Mouse (Mus musculus): ENCODE results near the gene Fbxw4. TPM values are rescaled to one million over a fixed set of nuclear protein-coding genes. Genes with fewer than 3 reads are reported as not detected.
"Not testable (repeated sequence)": the region's sequence is repeated elsewhere in the genome, so short reads cannot be mapped to it uniquely, and the experiment has no call there.

Gene Fbxw4
- polyA plus RNA-seq, 1 experiment from 2014 or later = 3.3 TPM

DNA sequence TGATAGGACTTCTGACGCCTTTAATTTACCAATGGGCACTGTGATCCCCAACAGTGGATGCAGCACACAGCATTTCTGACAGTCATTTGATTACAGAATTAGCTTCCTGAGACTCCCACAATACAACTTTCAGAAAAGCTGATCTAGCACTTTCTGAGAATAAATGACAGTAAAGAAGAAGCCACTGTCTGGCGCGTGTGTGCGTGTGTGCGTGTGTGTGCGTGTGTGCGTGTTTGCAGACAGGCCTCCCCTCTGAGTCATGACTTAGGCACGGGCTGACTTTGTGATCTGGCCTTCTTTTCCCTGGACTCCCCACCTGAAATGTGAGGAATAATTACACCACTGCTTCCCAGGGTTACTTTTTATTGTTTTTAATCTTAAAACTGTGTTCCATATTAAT, 8.6 kb downstream of the Fbxw4 start:
- Histone ChIP-seq H3K4me1 (ENCODE audit: control insufficient read depth, insufficient read depth, low read length) (peaks cover 27% of the 10 kb centered on the region), H3K27me3 (ENCODE audit: control insufficient read depth, insufficient read depth, low read length) (no peaks in the 10 kb centered on the region), H3K9me3 (ENCODE audit: control insufficient read depth, low read length) (no peaks in the 10 kb centered on the region), H3K9ac (ENCODE audit: low read length) (no peak overlapping the region), H3K4me2 (ENCODE audit: low read depth, severe bottlenecking) (no peak overlapping the region), H3K36me3 (ENCODE audit: control insufficient read depth, insufficient read depth, low read length) (no peaks in the 10 kb centered on the region), H3K27ac (replicated peaks; ENCODE audit: low read depth, low read length) (0 out of 2 replicates have a peak overlapping the region, but pooled peaks have one; percentile 21), H3K4me3 (ENCODE audit: low read depth, low read length) (no peak overlapping the region)
- WGBS = 88% methylated on average over 8 of the region's 8 CpGs
- ATAC-seq (ENCODE audit: insufficient number of reproducible peaks, low FRiP score, low TSS enrichment, low read depth) (no peak), DNase-seq (ENCODE audit: low spot score) (no peak)

DNA sequence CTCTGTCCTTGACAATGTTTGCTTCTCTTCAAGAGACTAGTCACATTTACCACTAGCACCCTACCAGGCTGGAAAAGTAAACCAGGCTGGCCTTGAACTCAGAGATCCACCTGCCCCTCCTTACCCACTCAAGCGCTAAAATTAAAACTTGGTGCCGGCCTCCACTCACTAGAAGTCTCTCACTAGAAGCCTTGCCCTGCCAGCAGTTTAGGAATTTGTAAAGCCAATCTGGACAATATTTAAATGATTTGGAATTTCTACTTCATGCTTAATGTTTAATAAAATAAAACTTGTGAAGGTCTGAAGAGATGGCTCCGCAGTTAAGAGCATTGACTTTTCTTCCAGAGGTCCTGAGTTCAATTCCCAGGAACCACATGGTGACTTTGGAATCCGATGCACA, 10.3 kb downstream of the Fbxw4 start:
- ATAC-seq (ENCODE audit: insufficient number of reproducible peaks, low FRiP score, low TSS enrichment, low read depth) = no peak
- Histone ChIP-seq H3K27me3 (ENCODE audit: control insufficient read depth, insufficient read depth, low read length) (no peaks in the 10 kb centered on the region), H3K9me3 (ENCODE audit: control insufficient read depth, low read length) (no peaks in the 10 kb centered on the region), H3K27ac (replicated peaks; ENCODE audit: low read depth, low read length) (no peak overlapping the region), H3K9ac (ENCODE audit: low read length) (no peak overlapping the region), H3K4me2 (ENCODE audit: low read depth, severe bottlenecking) (no peak overlapping the region), H3K36me3 (ENCODE audit: control insufficient read depth, insufficient read depth, low read length) (no peaks in the 10 kb centered on the region), H3K4me3 (ENCODE audit: low read depth, low read length) (no peak overlapping the region), H3K4me1 (ENCODE audit: control insufficient read depth, insufficient read depth, low read length) (peaks cover 18% of the 10 kb centered on the region)
- no peak for DNase-seq (ENCODE audit: low spot score)
- WGBS = 86% methylated on average over 4 of the region's 4 CpGs

DNA sequence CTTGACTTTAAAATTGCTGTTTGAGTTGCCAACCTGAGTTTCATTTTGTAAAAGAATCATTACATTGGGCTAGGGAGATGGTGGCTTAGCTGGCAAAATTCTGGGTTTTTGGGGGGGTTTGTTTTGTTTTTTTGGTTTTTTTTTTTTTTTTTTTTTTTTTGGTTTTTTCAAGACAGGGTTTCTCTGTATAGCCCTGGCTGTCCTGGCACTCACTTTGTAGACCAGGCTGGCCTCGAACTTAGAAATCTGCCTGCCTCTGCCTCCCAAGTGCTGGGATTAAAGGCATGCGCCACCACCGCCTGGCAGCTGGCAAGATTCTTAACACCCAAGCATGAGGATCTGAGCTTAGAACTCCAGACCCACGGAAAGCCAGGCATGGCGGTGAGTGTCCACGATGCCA, 11.6 kb downstream of the Fbxw4 start:
- peak; percentile 85 for ATAC-seq (ENCODE audit: insufficient number of reproducible peaks, low FRiP score, low TSS enrichment, low read depth)

DNA sequence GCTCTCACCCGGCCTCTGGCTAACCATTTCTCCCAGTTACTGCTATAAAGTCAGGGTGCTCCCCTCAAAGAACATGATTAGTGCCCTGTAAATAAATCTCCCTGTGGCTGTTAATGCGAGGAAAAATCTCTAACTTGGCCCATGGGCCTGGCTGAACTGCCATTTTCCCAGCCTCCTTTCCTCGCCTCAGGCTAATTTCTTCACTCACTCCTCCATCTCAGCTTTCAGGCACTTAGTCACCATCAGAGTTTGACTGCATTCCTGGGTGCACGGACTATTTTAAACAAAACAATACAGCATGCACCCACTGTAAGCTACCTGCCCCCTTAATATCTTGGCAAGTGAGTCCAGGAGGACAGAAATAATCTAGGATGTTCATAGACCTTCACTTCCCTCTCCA, 13.2 kb downstream of the Fbxw4 start:
- WGBS = 18% methylated on average over 4 of the region's 4 CpGs
- Histone ChIP-seq H3K27ac (replicated peaks; ENCODE audit: low read depth, low read length) (no peak overlapping the region), H3K36me3 (ENCODE audit: control insufficient read depth, insufficient read depth, low read length) (no peaks in the 10 kb centered on the region), H3K4me1 (ENCODE audit: control insufficient read depth, insufficient read depth, low read length) (peaks cover 10% of the 10 kb centered on the region), H3K4me2 (ENCODE audit: low read depth, severe bottlenecking) (no peak overlapping the region), H3K4me3 (ENCODE audit: low read depth, low read length) (no peak overlapping the region), H3K27me3 (ENCODE audit: control insufficient read depth, insufficient read depth, low read length) (no peaks in the 10 kb centered on the region), H3K9ac (ENCODE audit: low read length) (no peak overlapping the region), H3K9me3 (ENCODE audit: control insufficient read depth, low read length) (no peaks in the 10 kb centered on the region)
- no peak for ATAC-seq (ENCODE audit: insufficient number of reproducible peaks, low FRiP score, low TSS enrichment, low read depth)
- no peak for DNase-seq (ENCODE audit: low spot score)

More for the DNA sequence above, 11.6 kb downstream of the Fbxw4 start:
- peaks cover 18% of the 10 kb centered on the region for H3K4me1 ChIP-seq (ENCODE audit: control insufficient read depth, insufficient read depth, low read length)
- WGBS = 92% methylated on average over 6 of the region's 6 CpGs
- DNase-seq (ENCODE audit: low spot score); H3K4me2 ChIP-seq (ENCODE audit: low read depth, severe bottlenecking); H3K9me3 ChIP-seq (ENCODE audit: control insufficient read depth, low read length); H3K36me3 ChIP-seq (ENCODE audit: control insufficient read depth, insufficient read depth, low read length); H3K27me3 ChIP-seq (ENCODE audit: control insufficient read depth, insufficient read depth, low read length); H3K4me3 ChIP-seq (ENCODE audit: low read depth, low read length); H3K27ac ChIP-seq (replicated peaks; ENCODE audit: low read depth, low read length); H3K9ac ChIP-seq (ENCODE audit: low read length): not testable (repeated sequence)

DNA sequence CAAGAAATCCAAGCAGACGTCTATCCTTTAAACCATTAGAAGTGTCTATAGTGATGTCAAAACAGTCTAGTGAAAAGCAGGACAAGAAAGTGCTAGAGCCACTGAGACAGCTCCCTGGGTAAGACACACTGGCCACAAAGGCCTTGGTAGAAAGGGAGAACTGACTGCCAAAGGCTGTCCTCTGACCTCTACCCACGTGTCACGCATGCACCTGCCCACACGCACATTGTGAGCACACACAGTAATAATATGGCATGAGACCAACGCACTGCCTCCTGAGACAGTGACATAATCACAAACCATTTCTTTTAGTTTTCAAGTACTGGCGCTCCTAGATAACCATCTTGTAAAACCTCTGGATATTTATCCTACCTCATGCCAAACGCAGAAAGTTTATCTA, 19.4 kb downstream of the Fbxw4 start:
- ATAC-seq (ENCODE audit: insufficient number of reproducible peaks, low FRiP score, low TSS enrichment, low read depth) = no peak
- H3K4me3 ChIP-seq (ENCODE audit: low read depth, low read length) = no peak overlapping the region
- WGBS = 92% methylated on average over 7 of the region's 7 CpGs
- no peaks in the 10 kb centered on the region for H3K27me3 ChIP-seq (ENCODE audit: control insufficient read depth, insufficient read depth, low read length)
- no peak for DNase-seq (ENCODE audit: low spot score)
- no peaks in the 10 kb centered on the region for H3K36me3 ChIP-seq (ENCODE audit: control insufficient read depth, insufficient read depth, low read length)
- H3K27ac ChIP-seq (replicated peaks; ENCODE audit: low read depth, low read length) = no peak overlapping the region
- no peak overlapping the region for H3K9ac ChIP-seq (ENCODE audit: low read length)
- H3K4me2 ChIP-seq (ENCODE audit: low read depth, severe bottlenecking) = no peak overlapping the region
- no peaks in the 10 kb centered on the region for H3K4me1 ChIP-seq (ENCODE audit: control insufficient read depth, insufficient read depth, low read length)
- no peaks in the 10 kb centered on the region for H3K9me3 ChIP-seq (ENCODE audit: control insufficient read depth, low read length)

DNA sequence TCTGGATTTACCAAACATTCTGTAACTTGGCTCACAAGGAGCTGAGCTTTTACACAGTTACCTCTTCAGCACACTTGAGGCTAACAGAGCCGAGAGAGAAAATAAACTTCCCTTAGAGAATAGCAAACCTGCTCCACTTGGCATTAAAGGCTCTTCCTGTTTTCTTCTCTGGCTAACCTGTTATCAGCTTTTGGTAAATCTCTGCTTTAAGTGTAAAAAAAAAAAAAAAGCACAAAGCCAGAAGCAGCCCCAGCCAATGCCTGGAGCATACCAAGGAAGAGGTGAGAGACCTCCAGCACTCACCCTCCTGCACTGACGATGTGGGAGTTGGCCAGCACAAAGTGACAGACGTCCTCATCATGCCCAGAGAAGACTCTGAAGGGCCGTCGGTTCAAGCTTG, 24.2 kb downstream of the Fbxw4 start:
- no peak for ATAC-seq (ENCODE audit: insufficient number of reproducible peaks, low FRiP score, low TSS enrichment, low read depth)
- Histone ChIP-seq H3K4me2 (ENCODE audit: low read depth, severe bottlenecking) (no peak overlapping the region), H3K9ac (ENCODE audit: low read length) (no peak overlapping the region), H3K27me3 (ENCODE audit: control insufficient read depth, insufficient read depth, low read length) (no peaks in the 10 kb centered on the region), H3K27ac (replicated peaks; ENCODE audit: low read depth, low read length) (no peak overlapping the region), H3K4me3 (ENCODE audit: low read depth, low read length) (no peak overlapping the region), H3K9me3 (ENCODE audit: control insufficient read depth, low read length) (no peaks in the 10 kb centered on the region), H3K4me1 (ENCODE audit: control insufficient read depth, insufficient read depth, low read length) (no peaks in the 10 kb centered on the region), H3K36me3 (ENCODE audit: control insufficient read depth, insufficient read depth, low read length) (peaks cover 2% of the 10 kb centered on the region; the same call in 1 of the 2 replicates)
- 61% methylated on average over 5 of the region's 5 CpGs for WGBS
- DNase-seq (ENCODE audit: low spot score) = no peak

DNA sequence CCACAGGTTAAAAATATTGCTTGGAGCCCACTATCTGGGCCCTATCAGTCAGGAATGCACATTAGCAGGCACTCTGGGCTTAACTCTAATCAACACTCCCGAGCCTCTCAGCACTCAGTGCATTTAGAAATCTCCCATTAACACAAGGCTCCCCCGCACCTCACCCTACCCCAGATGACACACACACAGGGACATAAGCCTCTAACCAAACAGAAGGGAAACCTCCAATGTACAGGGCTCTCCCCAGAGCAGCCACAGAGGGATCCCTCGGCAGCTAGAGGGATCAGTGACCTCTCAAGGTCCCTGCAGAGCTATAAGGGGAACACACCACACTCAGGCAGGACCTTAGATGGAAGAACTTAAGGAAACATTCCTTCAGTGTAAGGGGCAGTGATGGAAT, 28.5 kb downstream of the Fbxw4 start:
- no peaks in the 10 kb centered on the region for H3K27me3 ChIP-seq (ENCODE audit: control insufficient read depth, insufficient read depth, low read length)
- ATAC-seq (ENCODE audit: insufficient number of reproducible peaks, low FRiP score, low TSS enrichment, low read depth) (no peak), DNase-seq (ENCODE audit: low spot score) (no peak)
- peaks cover 4% of the 10 kb centered on the region; the same call in 1 of the 2 replicates for H3K4me1 ChIP-seq (ENCODE audit: control insufficient read depth, insufficient read depth, low read length)
- H3K4me3 ChIP-seq (ENCODE audit: low read depth, low read length) = no peak overlapping the region
- H3K27ac ChIP-seq (replicated peaks; ENCODE audit: low read depth, low read length) = no peak overlapping the region
- no peak overlapping the region for H3K9ac ChIP-seq (ENCODE audit: low read length)
- 17% methylated on average over 3 of the region's 3 CpGs for WGBS
- no peaks in the 10 kb centered on the region for H3K9me3 ChIP-seq (ENCODE audit: control insufficient read depth, low read length)
- H3K4me2 ChIP-seq (ENCODE audit: low read depth, severe bottlenecking) = no peak overlapping the region
- H3K36me3 ChIP-seq (ENCODE audit: control insufficient read depth, insufficient read depth, low read length) = peaks cover 2% of the 10 kb centered on the region; the same call in 1 of the 2 replicates

DNA sequence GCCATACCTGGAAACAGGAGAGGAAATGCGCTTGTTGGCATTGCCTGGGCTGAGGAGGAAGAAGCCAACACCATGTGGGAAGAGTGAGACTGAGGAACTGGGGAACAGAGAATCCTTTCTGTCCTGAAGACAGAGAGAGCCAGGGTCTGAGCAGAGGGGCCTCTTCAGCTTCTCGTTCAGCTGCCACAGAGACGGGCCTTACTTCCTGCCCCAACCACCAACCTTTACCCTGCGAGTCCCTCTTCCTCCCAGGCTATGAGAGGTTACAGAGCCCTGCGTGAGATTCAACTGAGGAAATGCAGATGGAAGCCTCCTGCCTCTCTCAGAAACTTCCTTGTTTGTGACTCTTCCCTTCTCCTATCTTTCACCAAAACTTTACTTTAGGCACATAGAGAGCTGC, 29.2 kb downstream of the Fbxw4 start:
- Histone ChIP-seq H3K4me1 (ENCODE audit: control insufficient read depth, insufficient read depth, low read length) (peaks cover 4% of the 10 kb centered on the region; the same call in 1 of the 2 replicates), H3K9ac (ENCODE audit: low read length) (no peak overlapping the region), H3K4me3 (ENCODE audit: low read depth, low read length) (no peak overlapping the region), H3K27me3 (ENCODE audit: control insufficient read depth, insufficient read depth, low read length) (no peaks in the 10 kb centered on the region), H3K9me3 (ENCODE audit: control insufficient read depth, low read length) (no peaks in the 10 kb centered on the region), H3K4me2 (ENCODE audit: low read depth, severe bottlenecking) (no peak overlapping the region), H3K27ac (replicated peaks; ENCODE audit: low read depth, low read length) (no peak overlapping the region), H3K36me3 (ENCODE audit: control insufficient read depth, insufficient read depth, low read length) (peaks cover 2% of the 10 kb centered on the region; the same call in 1 of the 2 replicates)
- ATAC-seq (ENCODE audit: insufficient number of reproducible peaks, low FRiP score, low TSS enrichment, low read depth) (no peak), DNase-seq (ENCODE audit: low spot score) (no peak)
- WGBS = 63% methylated on average over 5 of the region's 5 CpGs

DNA sequence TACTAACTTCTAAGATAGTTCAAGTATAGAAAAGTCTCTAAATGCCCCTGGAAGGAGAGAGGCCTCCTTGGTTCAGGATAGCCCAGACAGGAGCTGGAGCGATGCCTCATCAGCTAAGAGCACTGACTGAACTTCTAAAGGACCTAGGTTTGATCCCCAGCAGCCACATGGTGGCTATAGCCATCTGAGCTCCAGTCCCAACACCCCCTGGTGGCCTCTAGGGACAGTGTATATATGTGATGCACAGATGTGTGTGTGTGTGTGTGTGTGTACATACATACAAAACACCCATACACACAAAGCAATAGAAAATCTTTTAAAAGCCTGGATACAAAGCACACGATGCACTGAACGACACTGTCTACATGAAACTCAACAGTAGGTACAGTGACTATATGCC, 30.9 kb downstream of the Fbxw4 start:
- whole genome bisulfite sequencing = 85% methylated on average over 3 of the region's 3 CpGs
- Histone ChIP-seq H3K4me1 (ENCODE audit: control insufficient read depth, insufficient read depth, low read length) (peaks cover 4% of the 10 kb centered on the region; the same call in 1 of the 2 replicates), H3K9ac (ENCODE audit: low read length) (no peak overlapping the region), H3K36me3 (ENCODE audit: control insufficient read depth, insufficient read depth, low read length) (peaks cover 2% of the 10 kb centered on the region; the same call in 1 of the 2 replicates), H3K9me3 (ENCODE audit: control insufficient read depth, low read length) (no peaks in the 10 kb centered on the region), H3K4me3 (ENCODE audit: low read depth, low read length) (no peak overlapping the region), H3K27ac (replicated peaks; ENCODE audit: low read depth, low read length) (no peak overlapping the region), H3K27me3 (ENCODE audit: control insufficient read depth, insufficient read depth, low read length) (no peaks in the 10 kb centered on the region), H3K4me2 (ENCODE audit: low read depth, severe bottlenecking) (no peak overlapping the region)
- DNase-seq (ENCODE audit: low spot score) (no peak), ATAC-seq (ENCODE audit: insufficient number of reproducible peaks, low FRiP score, low TSS enrichment, low read depth) (no peak)
